Mouse (Mus musculus): ENCODE results near the gene St14. TPM values are rescaled to one million over a fixed set of nuclear protein-coding genes. Genes with fewer than 3 reads are reported as not detected.

Gene St14
- total RNA-seq, 2 experiments from 2014 or later, result 0.38 to 0.61 TPM

GRCm38 (mm10) chr9:31127876-31128465 lies 3.7 kb downstream of the St14 start:
- no peak for DNase-seq
- intact Hi-C loops (cut with DNase I), result no loop called here

GRCm38 (mm10) chr9:31126079-31126478 lies 5.6 kb downstream of the St14 start:
- intact Hi-C loops (cut with DNase I), result no loop called here
- no peak for DNase-seq

- DNase-seq, result no peak
Measured at GRCm38 (mm10) chr9:31122464-31123030, 9.1 kb downstream of the St14 start.

GRCm38 (mm10) chr9:31120533-31120915 lies 11.1 kb downstream of the St14 start:
- intact Hi-C loops (cut with DNase I), result no loop called here
- DNase-seq, result no peak

More at GRCm38 (mm10) chr9:31122464-31123030, 9.1 kb downstream of the St14 start:
- intact Hi-C loops (cut with DNase I), result no loop called here

- intact Hi-C loops (cut with DNase I), result no loop called here
- DNase-seq, result no peak
Measured at GRCm38 (mm10) chr9:31119882-31120532, 11.6 kb downstream of the St14 start.

- no peak for DNase-seq
- intact Hi-C loops (cut with DNase I), result no loop called here
Measured at GRCm38 (mm10) chr9:31119405-31119804, 12.2 kb downstream of the St14 start.

- DNase-seq, result no peak
- intact Hi-C loops (cut with DNase I), result no loop called here
Measured at GRCm38 (mm10) chr9:31118520-31119298, 12.9 kb downstream of the St14 start.

GRCm38 (mm10) chr9:31117488-31117887 lies 14.2 kb downstream of the St14 start:
- intact Hi-C loops (cut with DNase I), result no loop called here
- no peak for DNase-seq

- DNase-seq, result no peak
- intact Hi-C loops (cut with DNase I), result no loop called here
Measured at GRCm38 (mm10) chr9:31117088-31117487, 14.6 kb downstream of the St14 start.

- intact Hi-C loops (cut with DNase I), result no loop called here
- no peak for DNase-seq
Measured at GRCm38 (mm10) chr9:31115586-31115985, 16.1 kb downstream of the St14 start.

GRCm38 (mm10) chr9:31108464-31108863 lies 23.2 kb downstream of the St14 start:
- no peak for DNase-seq
- intact Hi-C loops (cut with DNase I), result no loop called here

- intact Hi-C loops (cut with DNase I), result no loop called here
- DNase-seq, result no peak
Measured at GRCm38 (mm10) chr9:31098118-31098517, 33.5 kb downstream of the St14 start.

GRCm38 (mm10) chr9:31097088-31098082 lies 34.3 kb downstream of the St14 start:
- intact Hi-C loops (cut with DNase I), result no loop called here
- no peak for DNase-seq

GRCm38 (mm10) chr9:31092833-31093195 lies 38.8 kb downstream of the St14 start:
- no peak for DNase-seq
- intact Hi-C loops (cut with DNase I), result no loop called here

- no peak for DNase-seq
- intact Hi-C loops (cut with DNase I), result no loop called here
Measured at GRCm38 (mm10) chr9:31092111-31092832, 39.4 kb downstream of the St14 start.

GRCm38 (mm10) chr9:31091162-31091581 lies 40.5 kb downstream of the St14 start:
- DNase-seq, result no peak
- intact Hi-C loops (cut with DNase I), result no loop called here

GRCm38 (mm10) chr9:31090081-31091023 lies 41.3 kb downstream of the St14 start:
- no peak for DNase-seq
- intact Hi-C loops (cut with DNase I), result no loop called here

GRCm38 (mm10) chr9:31089541-31089940 lies 42.1 kb downstream of the St14 start:
- DNase-seq, result no peak
- intact Hi-C loops (cut with DNase I), result loop anchor here (5.0 to 10.0 kb wide), 2 partner anchors 258 to 355 kb away; no protein-coding TSS in a partner anchor
